Mouse (Mus musculus) stomach, postnatal 0 days (tissue): ENCODE data around the gene Pxn.

Experiments
- CTCF ChIP-seq: IDR thresholded peaks from 2 replicates; pipeline ENCODE4 v1.5.1; 2016; ENCODE audit warnings: antibody characterized with exemption, low read depth, mild to moderate bottlenecking, moderate library complexity
- EP300 ChIP-seq: optimal IDR thresholded peaks from 2 replicates; pipeline ENCODE3; 2016; ENCODE audit warnings: antibody characterized with exemption

DNA sequence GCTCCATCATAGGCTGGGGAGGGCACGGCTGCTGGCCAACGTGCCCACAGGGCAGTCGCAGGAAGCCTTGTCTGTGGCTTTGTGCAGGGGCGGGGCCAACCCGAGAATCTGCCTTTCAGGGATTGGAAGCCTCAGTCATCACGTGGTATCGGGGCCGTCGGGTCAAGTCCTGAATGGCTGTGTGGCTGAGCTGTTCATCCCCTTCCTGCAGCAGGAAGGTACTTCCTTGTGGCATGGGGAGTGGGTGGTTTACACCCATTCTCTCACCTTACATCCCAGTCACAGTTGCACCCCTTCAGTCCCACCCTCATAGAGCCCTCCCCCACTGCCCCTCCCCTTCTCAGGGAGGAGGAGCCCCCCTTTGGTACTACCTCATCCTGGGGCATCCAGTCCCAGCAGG lies 75.2 kb downstream of the Pxn start:
- TF ChIP-seq CTCF (no peak), EP300 (no peak)
